Mouse (Mus musculus): ENCODE data around the gene Ptpre.
"Not testable (repeated sequence)": the region's sequence is repeated elsewhere in the genome, so short reads cannot be mapped to it uniquely, and the experiment has no call there.

Gene Ptpre

DNA sequence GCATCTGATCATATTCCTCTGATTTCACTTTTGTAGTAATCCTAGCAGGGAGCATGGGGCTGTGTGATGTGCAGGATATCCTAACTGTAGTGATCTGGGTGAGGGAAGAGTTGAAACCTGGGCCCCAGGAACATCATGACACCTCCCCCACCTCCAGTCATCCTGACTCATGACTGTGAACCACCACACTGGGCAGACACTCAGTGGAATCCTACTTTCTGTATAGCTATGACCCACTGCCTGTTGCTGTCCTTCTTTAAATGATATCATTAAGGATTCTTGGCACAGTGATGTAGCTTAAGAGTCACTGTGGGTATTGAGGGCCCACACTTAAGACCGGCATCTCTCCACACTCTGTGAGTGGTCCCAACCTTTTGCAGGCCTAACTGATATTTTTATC is 30.3 kb downstream of the Ptpre start:
- in situ Hi-C loops (cut with MboI; ENCODE audit: low pct_unique_long_range_greater_than_20kb in 1 of 2, low sequenced_read_pairs in 2 of 2, unreplicated experiment in 1 of 2) = no loop called here

DNA sequence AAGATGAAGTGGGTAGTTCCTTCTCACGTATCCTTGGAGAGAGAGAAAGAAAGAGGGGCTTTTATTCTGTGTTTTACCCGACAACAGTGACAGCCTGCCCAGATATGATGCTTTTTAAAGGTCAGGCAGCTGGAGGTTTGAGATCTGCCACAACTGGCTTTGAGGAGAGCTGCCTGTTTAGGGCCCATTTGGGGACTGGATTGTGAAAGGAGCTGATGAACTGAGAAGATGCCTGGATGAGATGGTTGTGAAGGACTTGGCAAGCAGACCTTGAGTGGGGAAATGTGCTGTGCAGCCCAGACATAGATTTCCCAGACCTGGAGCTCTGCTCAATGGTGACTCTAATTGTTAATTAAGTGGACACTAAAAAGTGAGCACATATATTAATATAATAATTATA is 31.3 kb downstream of the Ptpre start:
- in situ Hi-C loops (cut with MboI; ENCODE audit: low pct_unique_long_range_greater_than_20kb in 1 of 2, low sequenced_read_pairs in 2 of 2, unreplicated experiment in 1 of 2) = no loop called here

DNA sequence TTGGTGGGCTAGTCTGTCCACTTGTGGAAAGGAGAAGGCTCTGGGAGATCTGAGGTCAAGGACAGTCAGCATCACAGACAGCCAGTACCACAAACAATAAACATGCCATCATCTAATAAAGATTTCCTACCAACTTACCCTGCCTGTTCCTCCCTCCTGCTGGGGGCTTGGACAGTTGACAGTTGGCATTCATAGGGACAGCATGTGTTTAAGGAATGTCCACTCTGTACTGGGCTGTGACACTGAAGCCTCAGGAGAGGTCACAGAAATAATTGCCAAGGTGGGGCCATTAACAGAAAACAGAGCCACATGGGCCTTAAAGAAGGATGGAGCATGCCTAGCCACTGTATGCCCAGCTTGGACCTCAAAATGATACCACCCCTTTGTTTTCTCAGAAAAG is 34.1 kb downstream of the Ptpre start:
- in situ Hi-C loops (cut with MboI; ENCODE audit: low pct_unique_long_range_greater_than_20kb in 1 of 2, low sequenced_read_pairs in 2 of 2, unreplicated experiment in 1 of 2) = no loop called here

DNA sequence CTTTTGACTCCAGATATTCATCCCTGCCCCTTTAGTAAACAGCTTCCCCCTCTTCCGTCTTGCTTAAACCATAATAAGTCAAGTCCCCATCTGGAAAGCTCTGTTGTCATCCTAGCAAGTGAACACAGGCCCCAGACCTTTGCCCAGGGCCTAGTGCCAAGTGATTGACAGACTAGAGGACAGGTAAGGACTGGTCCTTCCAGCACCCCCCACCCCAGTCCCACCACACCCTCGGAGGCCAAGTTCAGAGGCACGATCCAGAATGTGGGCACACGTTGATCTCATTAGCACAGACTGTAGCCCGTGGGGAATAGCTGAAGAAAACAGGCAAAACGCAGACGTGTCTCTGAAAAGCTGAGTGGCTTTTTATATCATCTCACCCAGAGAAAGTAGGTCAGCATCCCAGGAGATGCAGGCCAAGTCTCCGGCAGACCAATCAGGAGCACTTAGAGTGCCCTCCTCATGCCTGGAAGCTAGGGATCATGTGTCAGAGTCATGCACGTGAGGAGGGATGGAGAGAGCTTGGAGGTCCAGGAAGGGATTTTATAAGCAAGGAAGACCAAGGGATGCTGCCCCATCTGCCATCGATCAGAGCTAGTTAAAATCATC is 34.8 kb downstream of the Ptpre start:
- in situ Hi-C loops (cut with MboI; ENCODE audit: low pct_unique_long_range_greater_than_20kb in 1 of 2, low sequenced_read_pairs in 2 of 2, unreplicated experiment in 1 of 2) = no loop called here

DNA sequence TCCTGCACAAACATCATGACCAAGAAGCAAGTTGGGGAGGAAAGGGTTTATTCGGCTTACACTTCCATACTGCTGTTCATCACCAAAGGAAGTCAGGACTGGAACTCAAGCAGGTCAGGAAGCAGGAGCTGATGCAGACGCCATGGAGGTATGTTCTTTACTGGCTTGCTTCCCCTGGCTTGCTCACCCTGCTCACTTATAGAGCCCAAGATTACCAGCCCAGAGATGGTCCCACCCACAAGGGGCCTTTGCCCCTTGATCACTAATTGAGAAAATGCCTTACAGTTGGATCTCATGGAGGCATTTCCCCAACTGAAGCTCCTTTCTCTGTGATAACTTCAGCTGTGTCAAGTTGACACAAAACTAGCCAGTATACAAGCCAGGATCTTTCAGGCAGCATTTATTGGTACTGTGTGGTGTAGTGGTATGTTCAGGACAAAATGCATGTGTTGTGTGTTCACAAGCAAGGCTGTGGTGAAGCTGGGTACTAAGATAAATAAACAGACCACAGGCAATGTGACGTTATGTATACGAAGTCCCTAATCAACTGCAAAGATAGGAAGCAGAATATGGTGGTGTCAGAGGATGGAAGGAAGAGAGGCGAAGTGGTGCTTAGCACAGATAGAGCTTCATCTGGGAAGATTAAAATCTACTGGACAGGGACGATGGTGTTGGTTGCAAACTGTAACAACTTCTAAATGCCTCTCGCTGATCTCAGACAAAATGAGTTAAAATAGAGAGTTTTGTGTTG is 38.2 kb downstream of the Ptpre start:
- in situ Hi-C loops (cut with MboI; ENCODE audit: low pct_unique_long_range_greater_than_20kb in 1 of 2, low sequenced_read_pairs in 2 of 2, unreplicated experiment in 1 of 2) = not testable (repeated sequence)

DNA sequence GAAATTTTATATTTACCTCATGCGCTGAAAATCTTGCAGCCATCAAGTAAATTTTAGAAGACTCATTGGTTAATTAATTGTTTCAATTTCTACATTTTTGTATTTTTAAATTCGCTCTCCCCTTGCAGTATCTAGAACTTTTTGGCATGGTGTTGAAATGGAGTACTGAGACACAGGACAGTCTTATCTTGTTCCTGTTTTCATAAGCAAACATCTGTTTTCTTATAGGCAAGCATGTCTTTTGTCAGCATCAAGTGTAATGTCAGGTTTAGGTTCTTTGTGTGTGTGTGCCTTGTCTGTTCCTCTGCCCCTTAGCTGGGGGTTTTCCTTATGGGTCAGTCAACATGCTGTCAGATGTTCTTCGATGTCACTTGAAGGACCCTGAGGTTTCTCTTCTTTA is 39.0 kb downstream of the Ptpre start:
- in situ Hi-C loops (cut with MboI; ENCODE audit: low pct_unique_long_range_greater_than_20kb in 1 of 2, low sequenced_read_pairs in 2 of 2, unreplicated experiment in 1 of 2) = no loop called here

DNA sequence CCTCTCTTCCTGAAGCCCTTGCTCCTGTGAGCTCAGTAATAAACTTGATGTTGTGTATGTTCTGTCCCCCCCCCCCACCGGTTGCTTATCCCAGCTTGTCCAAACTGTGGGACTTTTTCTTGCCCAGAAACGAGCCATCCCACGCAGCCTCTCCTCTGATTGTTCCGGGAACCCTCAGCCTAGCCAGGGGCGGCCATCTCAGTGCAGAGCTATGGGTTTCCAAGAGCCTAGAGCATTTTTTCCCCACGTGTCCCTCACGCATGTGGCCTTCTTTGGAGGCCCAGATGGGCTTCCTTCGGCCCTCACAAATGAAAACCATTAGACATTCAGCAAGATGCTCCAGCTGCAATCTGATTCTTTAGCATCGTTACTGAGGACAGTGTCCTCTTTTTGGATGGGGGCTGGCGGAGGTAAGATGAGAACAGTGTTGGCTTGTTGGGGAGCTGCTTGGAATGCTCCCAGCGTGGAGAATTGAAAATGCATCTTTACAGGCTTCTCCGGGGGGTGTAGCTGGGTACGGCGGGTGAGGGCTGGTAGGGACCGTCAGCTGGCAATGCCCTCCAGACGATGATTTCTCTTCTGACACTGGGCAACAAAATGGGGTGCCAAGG is 41.5 kb downstream of the Ptpre start:
- in situ Hi-C loops (cut with MboI; ENCODE audit: low pct_unique_long_range_greater_than_20kb in 1 of 2, low sequenced_read_pairs in 2 of 2, unreplicated experiment in 1 of 2) = no loop called here

DNA sequence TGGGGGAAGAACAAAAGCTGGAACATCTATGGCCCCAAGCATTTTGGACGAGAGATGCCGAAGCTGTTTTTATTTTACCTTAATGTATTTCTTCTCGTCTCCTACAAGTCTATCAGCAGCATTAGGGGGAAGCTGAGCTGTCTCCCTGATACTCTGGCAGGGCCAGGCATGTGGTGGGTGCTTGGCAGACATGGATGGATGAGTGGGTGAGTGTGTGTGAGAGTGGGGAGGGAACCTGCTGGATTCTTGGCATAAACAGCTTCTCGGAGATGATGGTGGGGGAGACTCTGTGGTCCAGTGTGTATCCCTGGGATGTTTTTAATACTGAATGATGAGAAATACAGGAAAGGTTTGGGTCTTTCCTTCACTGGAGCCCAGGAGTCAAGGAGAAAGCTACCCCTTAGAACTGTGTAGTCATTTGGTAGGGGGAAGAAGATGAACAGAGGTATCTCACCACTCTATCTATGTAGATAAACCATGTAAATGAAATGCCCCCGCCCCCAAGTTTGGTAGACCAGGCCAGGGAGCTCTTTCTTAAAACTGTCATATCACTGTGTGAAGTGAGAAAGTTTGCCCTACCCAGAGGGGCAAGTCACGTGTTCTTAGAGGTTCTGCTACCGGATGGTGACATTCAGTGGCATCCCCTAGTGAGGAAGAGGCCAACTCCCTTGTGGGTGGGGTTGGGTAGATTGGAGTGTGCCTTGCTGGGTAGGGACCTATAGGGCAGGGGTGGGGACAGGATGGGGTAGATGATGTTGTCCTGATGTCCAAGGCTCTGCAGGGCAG is 43.2 kb downstream of the Ptpre start:
- in situ Hi-C loops (cut with MboI; ENCODE audit: low pct_unique_long_range_greater_than_20kb in 1 of 2, low sequenced_read_pairs in 2 of 2, unreplicated experiment in 1 of 2) = no loop called here

DNA sequence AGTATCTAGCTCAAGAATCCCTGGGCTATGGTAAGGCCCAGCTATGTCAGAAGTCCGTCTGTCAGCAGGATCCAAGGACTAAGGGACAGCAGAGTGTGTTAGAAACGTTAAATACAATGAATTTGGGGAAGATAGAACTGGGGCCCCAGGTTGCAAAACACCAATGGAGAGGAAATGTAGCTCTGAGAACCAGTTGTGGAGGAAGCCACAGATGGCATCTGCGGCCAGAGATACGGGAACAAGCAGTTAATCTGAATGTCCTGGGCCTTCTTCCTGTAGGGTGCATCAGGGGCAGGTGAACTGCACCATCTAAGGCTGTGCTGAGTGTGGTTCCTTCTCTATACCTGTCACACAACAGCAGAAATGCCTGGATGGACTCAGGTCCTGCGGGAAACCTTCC is 43.8 kb downstream of the Ptpre start:
- in situ Hi-C loops (cut with MboI; ENCODE audit: low pct_unique_long_range_greater_than_20kb in 1 of 2, low sequenced_read_pairs in 2 of 2, unreplicated experiment in 1 of 2) = no loop called here

DNA sequence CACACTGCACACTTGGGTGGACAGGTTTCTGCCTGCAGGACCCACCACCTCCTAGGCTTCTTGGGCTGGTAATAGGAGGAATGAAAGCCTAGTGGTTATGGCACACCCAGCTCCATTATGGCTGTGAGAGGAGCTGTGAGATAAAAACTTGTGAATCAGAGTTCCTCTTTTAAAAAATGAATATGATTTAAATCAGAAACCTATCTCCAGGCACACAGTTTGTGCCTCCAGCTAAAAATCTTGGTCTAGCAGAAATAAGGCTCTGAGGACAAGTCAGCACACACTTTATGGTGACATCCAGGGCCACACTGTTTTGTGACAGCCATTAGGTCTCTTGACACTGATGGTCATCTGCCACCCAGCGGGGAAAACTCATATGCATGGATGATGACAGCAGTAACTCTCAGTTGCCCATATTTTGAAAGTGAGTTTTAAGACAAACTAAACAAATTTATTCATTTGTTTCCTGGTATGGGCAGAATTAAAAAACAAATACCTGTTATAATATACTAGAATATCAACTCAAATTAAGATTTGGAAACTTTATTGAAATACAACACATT is 47.9 kb downstream of the Ptpre start:
- in situ Hi-C loops (cut with MboI; ENCODE audit: low pct_unique_long_range_greater_than_20kb in 1 of 2, low sequenced_read_pairs in 2 of 2, unreplicated experiment in 1 of 2) = no loop called here

DNA sequence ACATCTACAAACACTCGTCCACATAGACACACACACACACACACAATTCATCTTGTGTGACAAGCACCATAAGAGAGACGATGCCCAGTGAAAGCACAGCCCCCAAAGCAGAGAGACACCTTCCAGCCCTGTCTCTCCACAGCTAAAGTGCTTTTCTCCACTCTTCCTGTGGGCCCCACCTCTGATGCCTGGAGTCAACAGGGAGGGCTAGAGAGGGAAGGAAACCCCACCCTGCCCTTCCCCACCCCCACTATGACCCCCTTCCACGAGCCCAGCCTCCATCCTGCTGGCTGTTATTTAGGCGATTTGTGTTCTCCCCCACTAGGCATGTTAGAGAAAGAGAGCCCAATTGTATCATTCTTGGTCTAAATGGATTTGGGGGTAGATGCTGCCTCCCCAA is 49.1 kb downstream of the Ptpre start:
- in situ Hi-C loops (cut with MboI; ENCODE audit: low pct_unique_long_range_greater_than_20kb in 1 of 2, low sequenced_read_pairs in 2 of 2, unreplicated experiment in 1 of 2) = no loop called here

DNA sequence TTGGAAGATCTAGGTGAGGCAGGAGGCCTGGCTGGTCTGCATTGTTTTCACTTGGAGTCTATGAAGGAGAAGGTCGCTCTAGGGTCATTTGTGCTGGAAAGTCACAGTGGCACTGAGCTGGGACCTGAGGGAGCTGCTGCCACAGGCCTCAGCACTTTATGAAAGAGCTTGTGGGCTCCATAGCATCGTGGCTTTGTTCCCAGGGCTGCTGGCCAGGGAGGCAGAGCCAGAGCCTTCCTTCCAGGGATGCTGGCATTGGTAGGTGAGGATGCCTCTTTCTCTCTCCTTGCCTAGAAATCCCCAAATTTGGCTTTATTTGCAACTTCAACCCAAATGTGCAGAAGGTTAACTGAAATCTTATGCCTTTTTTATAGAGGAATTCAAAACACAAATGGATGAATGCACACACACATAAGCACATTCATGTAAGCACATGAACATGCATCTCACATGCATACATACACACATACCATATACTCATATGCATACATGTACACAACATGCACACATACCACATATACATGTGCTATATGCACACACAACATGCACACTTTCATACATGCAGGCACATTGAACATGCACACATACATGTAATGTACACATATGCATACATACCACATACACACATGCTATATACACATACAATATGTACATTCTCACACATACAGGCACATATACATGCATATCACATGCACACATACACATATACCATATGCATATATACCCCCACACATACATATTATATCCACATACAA is 50.7 kb downstream of the Ptpre start:
- in situ Hi-C loops (cut with MboI; ENCODE audit: low pct_unique_long_range_greater_than_20kb in 1 of 2, low sequenced_read_pairs in 2 of 2, unreplicated experiment in 1 of 2) = no loop called here

DNA sequence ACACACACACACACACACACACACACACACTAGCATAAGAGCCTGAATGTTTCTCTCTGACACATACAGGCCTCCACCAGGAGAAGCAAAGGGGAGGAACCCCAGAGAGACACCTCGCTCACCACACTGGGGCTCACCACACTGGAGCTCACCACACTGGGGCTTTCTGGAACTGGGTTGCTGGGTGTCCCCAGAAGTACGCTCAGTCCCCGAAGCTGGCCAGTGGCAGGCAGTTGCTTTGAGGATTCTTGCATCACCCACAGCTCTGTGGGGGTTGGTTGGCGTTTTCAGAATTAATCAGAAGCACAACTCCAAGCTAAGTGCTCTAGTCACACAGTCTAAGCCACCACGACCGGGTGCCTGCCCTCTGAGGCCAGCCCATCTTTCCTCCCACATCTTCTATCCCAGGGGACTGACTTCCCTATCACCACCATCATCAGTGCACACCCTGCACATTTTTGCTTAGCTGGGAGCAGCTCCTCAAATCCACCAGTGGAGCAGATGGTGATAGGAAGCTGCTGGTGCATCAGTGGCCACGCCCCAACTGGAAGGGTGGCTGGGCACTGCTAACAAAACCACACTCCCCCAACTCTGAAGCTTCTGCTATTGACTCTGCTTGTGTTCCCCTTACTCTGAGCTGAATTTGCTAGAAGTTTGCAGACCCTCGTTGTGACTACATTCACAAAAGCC is 51.5 kb downstream of the Ptpre start:
- in situ Hi-C loops (cut with MboI; ENCODE audit: low pct_unique_long_range_greater_than_20kb in 1 of 2, low sequenced_read_pairs in 2 of 2, unreplicated experiment in 1 of 2) = no loop called here

DNA sequence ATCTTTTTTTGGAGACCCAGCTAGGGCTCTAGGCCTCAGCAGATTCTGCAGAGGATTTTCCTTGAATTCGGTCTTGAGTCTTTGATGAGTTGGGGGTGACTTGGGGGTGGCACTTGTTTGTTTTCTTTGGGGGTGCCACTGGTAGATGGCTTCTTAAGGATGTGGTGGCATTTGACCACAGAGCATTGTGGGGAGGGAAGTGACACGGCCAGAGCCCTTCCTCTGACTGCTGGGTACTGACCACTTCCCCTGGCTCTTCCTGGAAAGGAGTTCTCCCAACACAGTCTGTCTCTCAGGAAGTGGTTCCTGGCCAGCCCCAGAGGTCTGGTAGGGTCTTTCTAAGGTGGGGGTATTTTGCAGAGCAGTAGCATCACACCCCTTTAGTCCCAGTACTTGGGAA is 54.2 kb downstream of the Ptpre start:
- in situ Hi-C loops (cut with MboI; ENCODE audit: low pct_unique_long_range_greater_than_20kb in 1 of 2, low sequenced_read_pairs in 2 of 2, unreplicated experiment in 1 of 2) = no loop called here

DNA sequence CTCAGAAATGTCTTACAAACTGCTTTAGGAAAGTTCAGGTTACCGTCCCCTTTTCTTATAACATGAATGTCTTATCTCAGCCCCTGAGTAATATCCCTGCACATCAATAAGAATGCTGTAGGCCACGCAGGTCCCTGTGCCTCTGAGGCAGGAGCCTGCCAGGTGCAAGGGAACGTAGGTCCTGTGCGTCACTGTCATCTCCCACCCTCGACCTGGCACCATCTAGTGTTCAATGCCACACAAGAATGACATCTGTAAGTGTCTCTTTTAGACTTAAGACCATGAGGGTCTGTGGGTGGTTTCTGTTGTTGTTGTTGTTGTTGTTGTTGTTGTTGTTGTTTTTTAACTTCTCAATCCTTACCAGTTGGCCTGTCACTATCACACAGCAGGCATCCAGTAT is 56.0 kb downstream of the Ptpre start:
- in situ Hi-C loops (cut with MboI; ENCODE audit: low pct_unique_long_range_greater_than_20kb in 1 of 2, low sequenced_read_pairs in 2 of 2, unreplicated experiment in 1 of 2) = no loop called here

DNA sequence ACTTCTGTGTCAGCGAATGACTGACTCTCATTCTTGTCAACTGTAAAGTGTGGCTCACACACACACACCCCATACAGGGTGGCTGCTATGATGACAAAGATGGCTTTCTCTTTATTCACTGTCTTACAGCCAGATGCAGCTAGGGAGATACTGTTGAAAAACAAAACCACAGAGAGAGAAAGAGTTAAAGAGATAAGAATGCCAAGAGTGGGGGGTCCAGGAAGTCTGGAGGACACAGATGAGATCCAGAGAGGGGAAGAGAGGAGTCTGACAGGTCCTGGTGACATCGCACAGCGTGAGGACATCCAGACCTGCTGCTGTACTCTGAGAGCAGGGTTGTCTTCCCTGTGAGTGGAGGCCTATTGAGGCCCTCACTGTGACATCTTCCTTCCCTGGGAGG is 56.5 kb downstream of the Ptpre start:
- in situ Hi-C loops (cut with MboI; ENCODE audit: low pct_unique_long_range_greater_than_20kb in 1 of 2, low sequenced_read_pairs in 2 of 2, unreplicated experiment in 1 of 2) = no loop called here

DNA sequence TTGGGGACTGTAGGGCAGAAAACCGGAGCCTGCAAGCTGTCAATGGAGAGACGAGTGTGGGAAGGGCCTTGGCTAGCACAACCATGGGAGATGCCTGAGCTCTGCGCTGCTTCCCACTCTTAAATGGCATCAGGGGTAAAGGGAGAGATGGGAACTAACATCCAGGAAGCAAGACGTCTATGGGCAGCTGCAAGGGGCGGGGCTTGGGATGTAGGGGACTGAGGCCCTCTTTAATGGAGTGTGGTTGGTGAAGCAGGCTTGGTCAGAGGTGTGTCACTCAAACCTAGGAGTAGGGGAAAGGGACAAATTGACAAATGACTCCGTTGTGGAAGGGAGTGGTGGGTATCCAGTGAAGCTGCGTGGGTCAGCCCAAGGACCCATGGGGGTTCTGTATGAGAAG is 57.4 kb downstream of the Ptpre start:
- in situ Hi-C loops (cut with MboI; ENCODE audit: low pct_unique_long_range_greater_than_20kb in 1 of 2, low sequenced_read_pairs in 2 of 2, unreplicated experiment in 1 of 2) = no loop called here

DNA sequence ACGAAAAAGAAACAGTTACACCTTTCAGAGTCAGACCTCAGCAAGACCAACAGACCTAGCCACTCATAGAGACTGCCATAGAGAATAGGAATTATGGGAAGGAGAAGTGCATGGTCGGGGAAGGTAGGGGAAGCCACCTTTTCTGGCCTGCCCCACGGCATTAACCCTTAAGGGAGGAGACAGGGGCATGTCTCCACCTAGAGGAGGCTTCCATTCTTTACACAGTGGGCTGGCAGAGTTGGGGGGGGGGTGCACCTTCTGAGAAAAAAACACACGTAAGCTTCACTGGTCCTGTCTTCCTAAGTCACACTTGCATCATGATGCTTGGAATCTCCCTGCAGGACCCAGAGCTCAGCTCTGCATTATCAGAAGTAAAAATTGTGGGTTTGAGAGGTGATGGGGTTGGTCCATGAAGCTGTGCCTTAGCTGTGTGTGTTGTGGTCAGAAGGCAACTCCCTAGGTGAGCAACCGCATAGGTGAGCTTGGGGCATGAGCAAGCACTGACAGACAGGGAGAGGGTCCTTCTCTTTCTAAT is 58.4 kb downstream of the Ptpre start:
- in situ Hi-C loops (cut with MboI; ENCODE audit: low pct_unique_long_range_greater_than_20kb in 1 of 2, low sequenced_read_pairs in 2 of 2, unreplicated experiment in 1 of 2) = no loop called here
